Mouse (Mus musculus): ENCODE results near the gene Meis2. TPM values are rescaled to one million over a fixed set of nuclear protein-coding genes. Genes with fewer than 3 reads are reported as not detected.

Gene Meis2
- polyA plus RNA-seq, 1 experiment from 2014 or later: 52.8 TPM

- Histone ChIP-seq H3K4me2 (ENCODE audit: low read length) (no peak overlapping the region), H3K27me3 (ENCODE audit: insufficient read depth, low read length) (no peaks in the 10 kb centered on the region), H3K27ac (no peak overlapping the region), H3K4me3 (replicated peaks; ENCODE audit: low read depth, low read length) (no peak overlapping the region), H3K36me3 (ENCODE audit: insufficient read depth, low read length) (peaks cover 3% of the 10 kb centered on the region; the same call in 1 of the 2 replicates), H3K9me3 (replicated peaks; ENCODE audit: low read length) (no peaks in the 10 kb centered on the region), H3K9ac (ENCODE audit: low read depth, low read length) (no peak overlapping the region), H3K4me1 (replicated peaks; ENCODE audit: insufficient read depth, low read length) (peaks cover 11% of the 10 kb centered on the region)
- no peak for TF ChIP-seq CTCF (IDR thresholded peaks at IDR 0.05; ENCODE audit: low read depth)
- ATAC-seq (replicated peaks; ENCODE audit: low FRiP score, low read depth) (no peak), DNase-seq (ENCODE audit: low spot score) (no peak)
- 88% methylated on average over 6 of the region's 6 CpGs for WGBS
Measured at GRCm38 (mm10) chr2:115901007-115901406, 164.6 kb downstream of the Meis2 start.

DNA sequence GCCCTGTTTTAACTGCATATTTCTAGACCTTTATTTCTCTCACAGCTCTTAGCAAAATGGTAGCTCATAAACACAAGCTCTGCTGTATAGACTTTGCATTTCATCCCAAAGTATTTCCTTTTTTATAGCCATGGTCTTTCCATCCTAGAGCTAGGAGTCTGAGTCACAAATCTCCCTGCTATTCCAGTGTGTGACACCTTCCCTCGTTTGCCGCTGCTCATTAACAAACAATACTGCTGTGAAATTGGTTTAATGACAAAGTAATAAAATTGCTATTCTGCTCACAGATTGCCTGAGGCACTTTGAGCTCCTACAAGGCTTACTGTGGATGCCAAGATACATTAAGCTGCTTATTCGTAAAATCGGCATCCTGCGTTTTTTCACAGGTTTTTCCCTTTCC is 168.1 kb downstream of the Meis2 start:
- no peak overlapping the region for H3K27ac ChIP-seq

DNA sequence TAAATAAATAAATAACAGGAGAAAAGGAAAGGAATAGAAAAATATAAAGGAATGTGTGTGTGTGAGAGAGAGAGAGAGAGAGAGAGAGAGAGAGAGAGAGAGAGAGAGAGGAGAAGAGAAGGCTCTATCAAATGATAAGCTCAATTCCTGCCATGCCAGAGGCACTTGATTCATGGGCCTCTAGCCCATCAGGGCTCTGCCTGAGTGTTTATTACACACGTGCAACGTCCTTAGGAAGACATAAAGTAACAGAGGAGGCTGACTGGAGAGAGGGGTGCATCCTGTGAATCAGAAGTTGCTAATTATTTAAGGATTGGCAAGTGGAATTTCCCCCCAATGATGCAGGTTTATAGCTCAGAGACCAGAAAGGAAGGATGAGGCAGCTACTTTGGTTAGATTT is 168.6 kb downstream of the Meis2 start:
- H3K27me3 ChIP-seq (ENCODE audit: insufficient read depth, low read length): no peaks in the 10 kb centered on the region
- WGBS: 16% methylated on average over 2 of the region's 2 CpGs
- no peak overlapping the region for H3K4me3 ChIP-seq (replicated peaks; ENCODE audit: low read depth, low read length)
- no peak for TF ChIP-seq CTCF (IDR thresholded peaks at IDR 0.05; ENCODE audit: low read depth)
- no peak overlapping the region for H3K27ac ChIP-seq
- H3K9ac ChIP-seq (ENCODE audit: low read depth, low read length): no peak overlapping the region
- peaks cover 21% of the 10 kb centered on the region for H3K4me1 ChIP-seq (replicated peaks; ENCODE audit: insufficient read depth, low read length)
- H3K4me2 ChIP-seq (ENCODE audit: low read length): no peak overlapping the region
- ATAC-seq (replicated peaks; ENCODE audit: low FRiP score, low read depth) (no peak), DNase-seq (ENCODE audit: low spot score) (no peak)
- no peaks in the 10 kb centered on the region for H3K9me3 ChIP-seq (replicated peaks; ENCODE audit: low read length)
- H3K36me3 ChIP-seq (ENCODE audit: insufficient read depth, low read length): no peaks in the 10 kb centered on the region

More for the DNA sequence above, 168.1 kb downstream of the Meis2 start:
- no peak overlapping the region for H3K4me2 ChIP-seq (ENCODE audit: low read length)
- no peaks in the 10 kb centered on the region for H3K36me3 ChIP-seq (ENCODE audit: insufficient read depth, low read length)
- H3K4me1 ChIP-seq (replicated peaks; ENCODE audit: insufficient read depth, low read length): peaks cover 21% of the 10 kb centered on the region
- ATAC-seq (replicated peaks; ENCODE audit: low FRiP score, low read depth): no peak
- whole genome bisulfite sequencing: 26% methylated on average over 5 of the region's 5 CpGs
- H3K4me3 ChIP-seq (replicated peaks; ENCODE audit: low read depth, low read length): no peak overlapping the region
- no peak overlapping the region for H3K9ac ChIP-seq (ENCODE audit: low read depth, low read length)
- no peaks in the 10 kb centered on the region for H3K27me3 ChIP-seq (ENCODE audit: insufficient read depth, low read length)
- H3K9me3 ChIP-seq (replicated peaks; ENCODE audit: low read length): no peaks in the 10 kb centered on the region
- TF ChIP-seq CTCF (IDR thresholded peaks at IDR 0.05; ENCODE audit: low read depth): no peak
- DNase-seq (ENCODE audit: low spot score): peak; percentile 46

DNA sequence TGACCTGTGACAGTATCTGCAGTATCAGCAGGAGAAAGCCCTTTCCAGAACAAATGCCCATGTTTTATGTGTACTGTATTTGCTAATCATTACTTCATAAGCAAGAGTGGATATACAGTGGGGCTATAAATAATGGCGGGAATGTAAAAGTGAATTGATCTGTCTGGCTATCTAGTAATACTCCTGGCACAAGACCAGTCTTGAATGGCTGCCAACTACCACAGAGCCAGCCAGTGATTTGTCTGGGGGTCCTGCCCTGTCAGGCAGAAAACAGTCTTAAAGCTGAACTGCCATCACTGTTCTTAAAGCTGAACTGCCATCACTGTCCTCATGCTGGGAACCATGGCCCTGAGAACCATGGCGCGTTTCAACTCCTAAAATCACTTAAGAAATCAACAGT is 169.9 kb downstream of the Meis2 start:
- H3K4me2 ChIP-seq (ENCODE audit: low read length): no peak overlapping the region
- H3K9ac ChIP-seq (ENCODE audit: low read depth, low read length): no peak overlapping the region
- peaks cover 21% of the 10 kb centered on the region for H3K4me1 ChIP-seq (replicated peaks; ENCODE audit: insufficient read depth, low read length)
- H3K27ac ChIP-seq: peak overlapping the region; percentile 38; the same call in 1 of the 2 replicates
- no peaks in the 10 kb centered on the region for H3K36me3 ChIP-seq (ENCODE audit: insufficient read depth, low read length)
- H3K27me3 ChIP-seq (ENCODE audit: insufficient read depth, low read length): no peaks in the 10 kb centered on the region
- H3K4me3 ChIP-seq (replicated peaks; ENCODE audit: low read depth, low read length): no peak overlapping the region
- peak; percentile 64 for DNase-seq (ENCODE audit: low spot score)
- TF ChIP-seq CTCF (IDR thresholded peaks at IDR 0.05; ENCODE audit: low read depth): no peak
- peak; percentile 31; the same call in 1 of the 2 replicates for ATAC-seq (replicated peaks; ENCODE audit: low FRiP score, low read depth)
- WGBS: 52% methylated on average over 3 of the region's 3 CpGs
- H3K9me3 ChIP-seq (replicated peaks; ENCODE audit: low read length): no peaks in the 10 kb centered on the region

GRCm38 (mm10) chr2:115895256-115895655 is 170.4 kb downstream of the Meis2 start:
- ATAC-seq (replicated peaks; ENCODE audit: low FRiP score, low read depth) (peak; percentile 60; the same call in 1 of the 2 replicates), DNase-seq (ENCODE audit: low spot score) (peak; percentile 83)
- Histone ChIP-seq H3K4me3 (replicated peaks; ENCODE audit: low read depth, low read length) (no peak overlapping the region), H3K27ac (peak overlapping the region; percentile 25; the same call in 1 of the 2 replicates), H3K36me3 (ENCODE audit: insufficient read depth, low read length) (no peaks in the 10 kb centered on the region), H3K27me3 (ENCODE audit: insufficient read depth, low read length) (no peaks in the 10 kb centered on the region), H3K4me2 (ENCODE audit: low read length) (no peak overlapping the region), H3K4me1 (replicated peaks; ENCODE audit: insufficient read depth, low read length) (peaks cover 21% of the 10 kb centered on the region), H3K9ac (ENCODE audit: low read depth, low read length) (no peak overlapping the region), H3K9me3 (replicated peaks; ENCODE audit: low read length) (no peaks in the 10 kb centered on the region)
- no peak for TF ChIP-seq CTCF (IDR thresholded peaks at IDR 0.05; ENCODE audit: low read depth)
- WGBS: 8% methylated on average over 2 of the region's 2 CpGs

DNA sequence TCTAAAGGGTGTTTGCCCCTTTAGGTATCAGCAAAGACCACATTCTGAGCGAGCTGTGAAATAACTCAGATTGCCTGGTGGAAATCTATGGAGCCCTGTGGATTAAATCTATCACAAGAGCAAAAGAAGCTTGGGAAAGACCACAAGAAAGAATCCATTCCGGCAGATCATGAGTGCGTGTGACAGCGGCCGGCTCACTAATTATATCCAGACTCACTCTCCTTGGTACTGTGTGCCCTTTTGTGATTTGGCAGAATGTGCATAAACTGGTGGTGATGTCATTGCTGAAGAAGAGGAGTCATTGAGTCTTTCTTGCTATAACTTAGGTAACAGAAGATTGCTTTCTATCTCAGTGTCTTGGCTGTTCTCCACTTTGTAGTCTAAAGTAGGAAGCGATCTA is 172.5 kb downstream of the Meis2 start:
- no peak for DNase-seq (ENCODE audit: low spot score)
- H3K27me3 ChIP-seq (ENCODE audit: insufficient read depth, low read length): no peaks in the 10 kb centered on the region
- ATAC-seq (replicated peaks; ENCODE audit: low FRiP score, low read depth): no peak
- no peaks in the 10 kb centered on the region for H3K36me3 ChIP-seq (ENCODE audit: insufficient read depth, low read length)
- no peak overlapping the region for H3K9ac ChIP-seq (ENCODE audit: low read depth, low read length)
- no peak overlapping the region for H3K27ac ChIP-seq
- no peak overlapping the region for H3K4me3 ChIP-seq (replicated peaks; ENCODE audit: low read depth, low read length)
- H3K9me3 ChIP-seq (replicated peaks; ENCODE audit: low read length): no peaks in the 10 kb centered on the region
- TF ChIP-seq CTCF (IDR thresholded peaks at IDR 0.05; ENCODE audit: low read depth): no peak
- 84% methylated on average over 6 of the region's 6 CpGs for WGBS
- no peak overlapping the region for H3K4me2 ChIP-seq (ENCODE audit: low read length)
- H3K4me1 ChIP-seq (replicated peaks; ENCODE audit: insufficient read depth, low read length): peaks cover 21% of the 10 kb centered on the region

DNA sequence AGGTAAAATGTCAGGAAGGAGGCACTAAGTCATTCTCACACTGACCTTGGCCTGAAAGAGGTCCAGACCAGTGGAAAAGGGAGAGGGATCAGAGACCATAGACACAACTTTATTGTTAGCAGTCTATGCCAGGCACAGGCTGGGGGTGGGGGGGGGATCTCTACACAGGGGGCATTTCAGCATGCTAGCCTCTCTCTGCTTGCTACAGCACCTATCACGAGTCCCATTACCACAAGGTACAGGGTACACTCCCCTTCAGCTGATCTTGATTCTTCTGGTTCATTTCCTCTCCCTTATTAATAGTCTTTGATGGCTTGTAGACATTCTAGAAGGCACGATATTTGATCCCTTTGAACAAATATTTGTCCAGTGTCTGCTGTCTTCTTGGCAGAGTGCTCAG is 174.9 kb downstream of the Meis2 start:
- no peaks in the 10 kb centered on the region for H3K27me3 ChIP-seq (ENCODE audit: insufficient read depth, low read length)
- peak; percentile 82 for DNase-seq (ENCODE audit: low spot score)
- H3K4me3 ChIP-seq (replicated peaks; ENCODE audit: low read depth, low read length): no peak overlapping the region
- no peak for TF ChIP-seq CTCF (IDR thresholded peaks at IDR 0.05; ENCODE audit: low read depth)
- no peak overlapping the region; the same call in 1 of the 2 replicates for H3K27ac ChIP-seq
- peaks cover 8% of the 10 kb centered on the region for H3K4me1 ChIP-seq (replicated peaks; ENCODE audit: insufficient read depth, low read length)
- 17% methylated on average over 2 of the region's 2 CpGs for WGBS
- H3K9ac ChIP-seq (ENCODE audit: low read depth, low read length): no peak overlapping the region
- H3K9me3 ChIP-seq (replicated peaks; ENCODE audit: low read length): no peaks in the 10 kb centered on the region
- no peaks in the 10 kb centered on the region for H3K36me3 ChIP-seq (ENCODE audit: insufficient read depth, low read length)
- H3K4me2 ChIP-seq (ENCODE audit: low read length): peak overlapping the region; percentile 27; the same call in 1 of the 2 replicates
- peak; percentile 70 for ATAC-seq (replicated peaks; ENCODE audit: low FRiP score, low read depth)

All from kidney, postnatal 0 days (tissue).